Mouse (Mus musculus) spleen, adult 2 months (tissue): ENCODE results near the gene Sub1.

Experiments used
- CTCF ChIP-seq: fragments of 200-500 bp; IDR thresholded peaks from 2 replicates; pipeline ENCODE4 v1.5.1; 2011; ENCODE audit warnings: mild to moderate bottlenecking, inconsistent platforms; ENCODE audit not compliant: insufficient read depth, insufficient read length, insufficient replicate concordance; ENCODE audit errors: extremely low read depth
- POLR2A ChIP-seq: fragments of 200-500 bp; IDR thresholded peaks from 2 replicates; pipeline ENCODE4 v1.6.1; 2011; ENCODE audit warnings: low read depth, low read length, inconsistent platforms

DNA sequence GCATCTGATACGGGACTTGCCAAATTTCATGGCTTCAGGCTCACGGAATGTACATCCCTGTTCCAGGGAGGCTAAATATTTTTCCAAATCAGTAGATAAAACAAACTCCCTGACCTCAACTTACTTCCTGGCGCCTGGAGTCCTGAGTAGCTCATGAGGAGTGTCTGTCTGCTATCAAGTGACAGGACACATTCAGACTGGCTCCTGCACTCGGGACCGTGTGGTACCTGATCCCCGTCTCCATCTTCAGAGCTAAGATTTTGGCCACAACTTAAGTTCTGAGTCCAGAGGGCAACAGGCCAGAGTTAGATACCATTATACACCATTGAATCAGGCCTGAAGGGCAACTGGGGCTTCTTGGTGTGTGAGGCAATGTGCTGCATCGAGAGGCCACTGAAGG, 40.7 kb downstream of the Sub1 start:
- TF ChIP-seq CTCF (no peak), POLR2A (no peak)
